Mouse (Mus musculus) ovary, postnatal 36 days (tissue): ENCODE measurements around the gene Gm21958.
A peak's percentile ranks its signal among the peaks of the same experiment; 100 is the strongest.
"Not testable (repeated sequence)": the region's sequence is repeated elsewhere in the genome, so short reads cannot be mapped to it uniquely, and the experiment has no call there.

Experiments
- DNase-seq: peaks from one replicate; pipeline ENCODE4 v3.0.0; 2022; ENCODE audit warnings: low spot score, mixed read lengths

The Gm21958 gene

DNA sequence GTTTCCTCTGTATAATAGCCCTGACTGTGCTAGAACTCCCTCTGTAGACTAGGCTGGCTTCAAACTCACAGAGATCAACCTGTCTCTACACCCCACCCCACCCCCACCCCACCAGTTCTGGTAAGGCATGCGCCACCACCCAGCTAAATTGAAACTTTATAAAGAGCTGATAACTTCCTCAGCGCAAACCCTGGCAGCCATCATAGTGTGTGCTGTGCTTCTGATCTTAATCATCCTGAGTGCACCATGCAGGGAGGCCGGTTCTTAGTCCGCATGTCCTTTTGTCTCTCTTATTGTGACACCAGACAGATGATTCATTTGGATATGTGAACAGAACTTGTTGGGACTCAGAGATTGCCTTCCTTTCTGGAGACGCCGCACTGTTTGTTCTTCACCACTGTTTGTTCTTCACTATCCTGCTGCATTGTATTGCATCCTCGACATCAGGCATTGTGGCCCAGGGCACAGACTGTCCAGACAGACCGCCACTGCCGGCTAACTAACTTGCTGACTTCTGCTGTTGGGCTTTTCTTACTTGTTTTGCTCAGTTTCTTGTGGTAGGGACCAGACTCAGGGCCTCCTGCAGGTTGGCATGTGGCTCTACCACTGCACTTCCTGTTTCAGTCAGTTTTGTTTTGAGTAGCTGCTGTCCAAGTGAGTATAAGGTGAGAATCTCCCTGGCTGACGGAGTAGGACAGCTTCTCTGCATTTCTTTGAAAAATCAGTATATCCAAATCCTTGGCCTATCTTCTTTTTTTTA is 9.8 kb upstream of the Gm21958 start:
- DNase-seq: no peak

DNA sequence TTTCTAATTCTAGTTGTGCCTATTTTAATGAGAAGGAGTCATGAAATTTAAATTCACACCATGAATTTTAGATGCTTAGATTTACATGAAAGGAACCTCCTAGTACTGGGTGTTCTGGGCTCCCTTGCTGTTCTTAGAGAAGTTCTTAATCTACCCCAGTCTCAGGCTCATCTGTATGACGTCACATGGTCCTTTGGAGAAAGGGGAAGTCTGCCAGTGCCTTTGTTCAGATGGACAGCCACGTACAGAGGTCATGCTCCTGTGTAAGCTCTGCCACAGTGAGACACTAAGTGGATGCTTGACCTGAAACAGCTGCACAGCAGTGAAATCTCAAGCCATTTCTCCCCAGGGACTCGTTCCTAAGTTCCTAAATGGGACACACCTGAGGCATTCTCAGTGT is 4.8 kb upstream of the Gm21958 start:
- no peak for DNase-seq

DNA sequence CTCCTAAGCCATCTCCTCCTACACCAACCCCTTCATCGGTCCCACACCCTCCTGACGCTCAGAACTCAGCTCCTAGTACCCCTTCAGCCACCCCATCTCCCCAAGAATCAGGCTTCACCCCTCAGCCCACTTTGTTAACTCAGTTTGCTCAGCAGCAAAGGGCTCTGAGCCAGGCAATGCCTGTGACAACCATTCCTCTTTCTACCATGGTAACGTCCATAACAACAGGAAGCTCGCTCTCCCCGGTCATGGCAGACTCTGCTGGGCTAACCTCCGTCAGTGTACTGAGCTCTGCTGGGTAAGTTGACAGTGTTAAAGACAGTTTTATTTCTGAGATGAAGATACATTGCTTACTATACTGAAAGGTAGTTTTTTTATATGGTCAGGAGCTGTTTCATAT is 3.2 kb upstream of the Gm21958 start:
- no peak for DNase-seq

DNA sequence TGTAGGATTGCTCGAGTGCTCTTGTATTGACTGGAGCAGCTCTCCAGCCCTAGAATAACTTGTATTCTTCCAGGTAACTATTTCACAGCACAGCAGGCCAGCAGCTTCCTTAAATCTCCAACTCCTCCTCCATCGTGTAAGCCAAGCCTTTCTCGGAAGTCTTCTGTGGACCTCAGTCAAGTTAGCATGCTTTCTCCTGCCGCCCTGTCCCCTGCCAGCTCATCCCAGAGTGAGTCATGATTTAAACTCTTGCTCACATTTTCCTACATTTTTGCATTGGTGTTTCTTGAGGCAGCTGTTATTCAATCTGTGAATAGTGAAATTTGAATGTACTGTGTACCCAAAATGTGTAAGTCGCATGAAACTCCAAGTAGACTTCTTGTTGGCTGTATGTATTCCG is 1.3 kb upstream of the Gm21958 start:
- DNase-seq: no peak

DNA sequence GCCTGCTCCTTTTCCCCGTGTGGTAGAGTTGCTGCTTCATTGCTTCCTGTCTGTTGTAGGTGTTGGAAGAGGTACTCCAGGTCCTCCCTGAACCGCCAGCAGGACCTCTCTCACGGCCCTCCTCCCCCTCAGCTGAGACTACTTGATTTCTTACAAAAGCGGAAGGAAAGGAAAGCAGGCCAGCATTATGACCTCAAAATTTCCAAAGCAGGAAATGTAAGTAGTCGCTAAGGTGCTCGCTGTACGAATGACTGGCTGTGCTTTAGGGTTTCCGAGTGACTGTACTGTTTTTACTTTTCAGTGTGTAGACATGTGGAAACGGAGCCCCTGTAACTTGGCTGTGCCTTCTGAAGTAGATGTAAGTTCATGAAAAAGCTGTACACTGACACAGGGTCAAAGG is 5.2 kb downstream of the Gm21958 start:
- no peak for DNase-seq

DNA sequence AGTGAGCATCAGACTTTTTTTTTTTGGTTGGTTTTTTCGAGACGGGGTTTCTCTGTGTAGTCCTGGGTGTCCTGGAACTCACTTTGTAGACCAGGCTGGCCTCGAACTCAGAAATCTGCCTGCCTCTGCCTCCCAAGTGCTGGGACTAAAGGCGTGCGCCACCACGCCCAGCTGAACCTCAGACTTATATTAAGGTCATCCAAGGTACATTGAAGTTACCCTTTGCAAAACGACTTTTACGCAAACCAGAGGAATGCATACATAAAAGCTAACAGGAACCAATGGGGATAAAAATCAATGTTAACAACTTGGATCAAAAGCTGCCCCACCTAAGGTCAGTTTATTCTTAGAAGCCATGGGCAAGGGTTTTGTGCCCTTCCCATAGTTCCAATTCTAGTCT is 10.0 kb downstream of the Gm21958 start:
- DNase-seq: not testable (repeated sequence)

DNA sequence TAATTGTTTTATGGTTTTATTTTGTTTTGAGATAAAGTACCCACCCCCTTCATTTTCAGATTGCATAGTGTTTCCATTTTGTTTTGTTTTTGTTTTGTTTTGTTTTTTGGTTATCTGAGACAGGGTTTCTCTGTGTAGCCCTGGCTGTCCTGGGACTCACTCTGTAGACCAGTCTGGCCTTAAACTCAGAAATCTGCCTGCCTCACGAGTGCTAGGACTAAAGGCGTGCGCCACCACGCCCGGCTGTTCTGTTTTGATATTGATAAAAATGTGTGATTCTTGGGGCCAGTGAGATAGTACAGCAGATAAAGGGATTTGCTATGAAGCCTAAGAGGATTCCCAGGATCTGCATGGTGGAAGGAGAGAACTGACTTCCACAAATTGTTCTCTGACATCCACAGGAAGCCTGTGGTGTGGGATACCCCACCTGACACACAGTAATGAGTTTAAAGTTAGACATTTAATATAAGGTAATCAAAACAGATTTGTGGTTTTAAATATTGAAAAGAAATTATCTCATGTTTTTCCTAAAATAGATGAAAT is 14.3 kb downstream of the Gm21958 start:
- DNase-seq: no peak

DNA sequence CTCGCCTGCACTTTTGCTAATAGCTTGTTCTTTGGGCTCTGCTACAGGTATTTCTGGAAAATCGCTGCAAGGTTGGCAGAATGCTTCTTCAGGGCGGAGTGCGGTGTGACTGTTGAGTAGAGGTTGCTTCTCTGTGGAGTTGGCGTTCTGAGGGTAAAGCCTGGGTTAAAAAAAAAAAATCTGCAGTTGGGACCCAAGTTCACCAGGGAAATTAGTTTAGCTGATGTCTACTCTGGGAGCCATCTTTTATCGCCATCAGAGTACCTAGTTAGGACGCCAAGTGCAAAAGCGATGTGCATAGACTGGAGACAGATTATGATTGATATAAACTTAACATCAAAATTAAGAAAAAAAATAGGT is 21.1 kb downstream of the Gm21958 start:
- no peak for DNase-seq

DNA sequence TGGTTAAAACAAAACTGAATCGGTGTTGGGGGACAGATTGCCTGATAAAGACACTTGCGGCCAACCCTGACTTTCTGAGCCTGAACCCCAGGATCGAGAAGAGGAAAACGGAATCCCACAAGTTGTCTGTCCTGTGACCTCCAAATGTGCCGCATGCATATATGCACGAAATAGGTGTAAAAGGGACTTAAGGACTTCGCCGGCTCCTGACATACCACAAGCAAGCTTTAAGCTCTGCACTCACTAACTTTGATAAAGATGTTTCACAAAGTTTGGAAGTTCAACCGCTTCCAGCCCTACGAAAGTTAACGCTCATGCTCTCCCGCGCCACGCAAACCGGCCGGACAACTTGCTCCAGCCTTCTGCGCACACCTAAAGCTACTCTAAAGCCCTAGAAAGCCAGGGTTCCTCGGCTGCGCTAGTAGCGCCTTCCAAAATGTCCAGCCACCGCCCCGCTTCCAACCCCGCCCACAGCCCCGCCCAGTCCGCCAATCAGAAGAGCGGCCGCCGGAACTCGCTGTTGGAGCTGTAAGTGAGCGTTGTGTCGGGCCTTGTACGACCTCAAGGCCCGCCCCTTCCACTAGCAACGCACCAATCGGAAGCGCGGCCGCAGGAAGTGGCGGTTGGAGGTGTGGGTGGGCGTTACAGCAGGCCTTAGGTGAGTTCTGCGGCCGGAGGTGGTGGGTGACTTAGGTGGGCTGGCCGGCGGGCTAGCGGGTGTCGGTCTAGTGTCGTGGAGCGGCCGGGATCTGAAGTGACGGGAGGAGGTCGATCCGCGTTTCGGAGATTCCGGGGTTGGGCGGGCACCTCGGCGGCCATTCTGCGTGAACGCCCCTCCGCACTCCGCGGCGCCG is 21.7 kb downstream of the Gm21958 start, which contains the start of gene Supt20:
Gene Supt20 (plus strand): TSS at position 606 of the 854 bp plus-strand sequence.
- peak; percentile 90 for DNase-seq

DNA sequence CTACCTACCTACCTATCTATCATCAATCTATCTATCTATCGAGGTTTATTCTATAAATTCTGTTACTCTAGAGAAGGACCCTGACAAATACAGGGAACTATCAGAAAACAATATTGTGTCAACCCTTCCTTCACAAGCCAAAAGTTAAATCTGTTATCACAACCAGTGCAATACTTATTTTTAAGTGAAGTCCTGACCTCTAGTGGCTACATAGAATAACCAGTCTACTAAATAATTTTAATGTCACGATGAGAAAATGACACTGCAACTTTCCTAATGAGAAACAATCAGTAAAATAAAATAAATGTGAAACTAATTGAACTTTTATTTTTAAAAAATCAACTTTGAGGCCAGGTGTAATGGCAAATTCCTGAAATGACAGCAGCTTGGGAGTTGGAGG is 25.1 kb downstream of the Gm21958 start:
- DNase-seq: no peak

DNA sequence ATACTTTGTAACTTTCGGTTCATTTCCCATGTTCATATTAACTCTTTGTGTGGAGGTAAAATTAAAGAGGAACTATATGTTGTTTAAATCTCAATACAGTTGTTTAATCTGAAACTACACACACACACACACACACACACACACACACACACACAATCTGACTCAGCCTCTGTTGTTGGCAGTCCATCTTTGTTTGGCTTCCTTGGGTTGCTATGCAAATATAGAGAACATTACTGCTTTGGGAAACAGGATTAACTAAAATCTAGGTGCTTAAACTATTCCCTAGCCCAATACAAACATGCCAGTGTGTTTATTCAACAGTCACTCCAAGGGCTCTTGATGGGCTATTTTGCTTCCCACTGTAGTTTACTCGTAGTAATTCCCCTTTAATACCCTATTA is 26.9 kb downstream of the Gm21958 start:
- no peak for DNase-seq

DNA sequence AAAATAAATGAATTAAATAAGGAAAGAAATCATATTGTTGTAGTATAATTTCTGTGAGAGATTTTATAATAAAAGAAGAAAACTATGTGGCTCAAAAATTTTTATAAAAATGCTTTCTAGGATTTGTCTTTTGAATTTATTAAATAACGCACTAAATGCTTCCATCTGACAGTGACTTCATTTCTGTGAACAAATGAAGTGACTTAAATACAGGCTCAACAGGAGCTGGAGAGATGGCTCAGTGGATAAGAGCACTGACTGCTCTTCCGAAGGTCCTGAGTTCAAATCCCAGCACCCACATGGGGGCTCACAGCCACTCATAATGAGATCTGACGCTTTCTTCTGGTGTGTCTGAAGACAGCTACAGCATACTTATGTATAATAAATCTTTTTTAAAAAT is 29.0 kb downstream of the Gm21958 start:
- no peak for DNase-seq

DNA sequence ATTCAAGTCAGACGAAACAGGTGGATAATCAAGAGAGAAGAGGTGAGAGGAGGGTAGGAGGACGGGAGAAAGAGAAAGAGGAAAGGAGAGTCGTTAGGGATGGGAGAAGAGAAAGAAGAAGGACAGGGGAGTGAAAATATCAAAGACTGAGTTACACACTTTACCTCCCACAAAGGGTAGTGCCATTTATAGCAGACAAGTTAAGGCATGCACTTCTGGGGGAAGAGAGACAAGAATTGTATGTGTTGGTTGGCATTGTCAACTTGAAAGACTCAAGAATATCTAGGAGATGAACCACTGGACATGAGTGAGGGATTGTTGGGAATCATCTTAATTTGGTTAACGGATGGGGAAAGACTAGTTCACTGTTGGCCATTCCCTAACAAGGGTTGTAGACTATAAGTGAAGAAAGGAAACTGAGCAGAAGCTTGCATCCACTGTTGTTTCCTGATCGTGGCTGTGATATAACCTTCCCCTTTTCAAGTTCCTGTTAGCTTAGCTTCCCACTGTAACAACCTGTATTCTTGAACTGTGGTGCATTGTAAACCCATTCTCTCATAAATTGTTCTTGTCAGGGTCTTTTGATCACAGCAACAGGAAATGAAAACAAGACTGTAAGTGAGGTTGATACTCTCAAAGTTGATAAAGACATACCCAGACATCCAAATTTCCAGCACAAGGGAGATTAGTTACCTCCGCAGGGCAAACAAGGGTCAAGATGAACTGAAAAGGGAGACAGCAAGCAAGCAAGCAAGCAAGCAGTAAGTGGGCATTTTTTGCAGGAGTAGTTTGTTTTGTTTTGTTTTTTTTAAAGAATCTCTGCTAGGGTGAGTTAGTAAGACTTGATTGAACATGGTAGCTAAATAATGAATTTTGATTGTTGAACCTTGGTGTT is 32.6 kb downstream of the Gm21958 start:
- no peak for DNase-seq

DNA sequence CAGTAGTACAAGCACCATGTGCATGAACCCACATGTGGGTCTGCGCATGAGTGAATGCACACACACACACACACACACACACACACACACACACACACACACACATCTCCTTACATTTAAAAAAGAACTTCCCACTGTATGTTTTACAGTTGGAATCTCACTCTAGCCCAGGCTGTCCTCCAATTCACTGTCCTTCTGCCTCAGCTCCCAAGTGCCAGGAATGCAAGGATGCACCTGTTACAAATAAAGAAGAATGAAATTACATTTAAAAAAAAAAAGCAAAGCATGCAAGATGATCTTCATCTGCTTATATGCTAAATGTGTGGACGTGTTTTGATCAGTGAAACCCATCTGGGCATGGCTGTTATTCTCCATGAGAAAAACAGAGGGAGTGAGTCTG is 37.3 kb downstream of the Gm21958 start:
- DNase-seq: no peak

DNA sequence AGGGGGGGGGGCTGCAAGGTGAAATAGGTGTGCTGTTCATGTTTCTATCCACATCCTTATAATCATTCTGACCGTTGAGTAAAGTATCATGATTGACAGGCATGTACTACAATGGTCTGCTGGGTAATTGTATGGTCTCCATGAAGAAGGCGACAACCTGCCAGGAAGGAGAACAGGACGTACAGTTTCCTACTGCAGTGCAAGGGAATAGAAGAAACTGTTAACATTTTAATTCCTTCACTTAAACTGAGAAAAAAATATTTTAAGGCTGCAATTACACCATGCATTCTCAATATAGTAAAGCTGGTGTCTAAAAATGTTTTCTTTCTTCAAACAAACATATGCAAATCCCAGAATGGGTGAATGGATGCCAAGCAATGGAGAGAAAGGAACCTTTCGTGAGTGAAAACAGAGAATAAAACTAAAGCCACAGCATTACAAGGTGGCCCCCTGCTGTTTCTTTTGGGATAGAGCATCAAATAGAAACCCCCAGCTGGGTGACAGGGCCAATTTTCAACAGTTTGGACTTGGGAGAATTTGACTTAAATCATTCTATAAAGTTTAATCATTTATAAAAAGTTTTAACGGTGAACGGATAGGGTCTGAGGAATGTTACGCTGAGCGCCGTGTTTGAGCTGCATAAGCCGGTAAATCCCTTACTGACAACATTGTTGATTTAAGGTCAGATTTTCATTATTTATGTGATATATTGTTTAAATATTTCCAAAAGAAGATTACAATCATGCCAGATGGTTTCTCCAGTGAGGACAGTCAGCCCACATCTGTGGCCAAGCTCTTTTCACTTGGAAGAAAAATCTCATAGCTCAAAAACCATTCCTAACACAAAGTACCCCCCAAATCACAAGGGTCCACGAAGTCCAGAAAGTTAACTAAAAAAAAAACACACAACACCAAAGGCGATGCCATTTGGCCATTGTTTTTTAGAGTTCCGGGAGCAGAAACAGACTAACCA is 41.3 kb downstream of the Gm21958 start:
- DNase-seq: peak; percentile 6

DNA sequence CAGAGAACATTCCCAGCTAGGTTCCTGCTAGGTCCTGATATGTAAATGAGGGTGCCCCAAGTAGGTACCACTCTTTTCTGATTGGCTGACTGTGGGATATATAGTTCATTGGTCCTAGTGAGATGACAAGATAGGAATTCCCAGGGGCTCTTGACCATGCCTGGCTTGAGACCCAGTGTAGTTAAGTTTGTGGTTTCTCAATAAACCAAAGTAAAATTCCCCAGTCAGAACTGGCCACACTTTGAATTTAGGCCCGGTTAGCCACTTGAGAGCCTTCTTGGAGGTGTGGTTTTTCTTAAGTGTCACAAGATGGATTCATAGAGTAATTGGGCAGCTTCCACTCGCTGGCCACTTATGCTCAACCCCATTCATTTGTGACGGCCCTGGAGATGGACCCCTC is 42.0 kb downstream of the Gm21958 start:
- DNase-seq: no peak

DNA sequence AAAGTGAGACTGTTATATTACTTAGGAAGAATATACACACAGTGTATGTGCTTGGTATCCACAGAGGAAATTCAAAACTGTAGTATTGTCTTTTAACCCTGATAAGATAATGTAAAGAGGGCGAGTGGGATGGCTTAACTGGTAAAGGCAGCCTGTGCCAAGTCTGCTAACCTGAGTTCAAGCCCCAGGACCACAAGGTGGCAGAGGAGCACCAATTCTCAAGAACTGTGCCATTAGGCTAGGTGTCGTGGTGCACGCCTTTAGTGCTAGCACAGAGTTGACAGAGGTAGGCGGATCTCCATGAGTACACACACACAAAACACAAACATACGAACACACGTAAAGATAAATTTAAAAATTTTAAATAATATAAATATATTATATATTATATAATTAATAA is 44.6 kb downstream of the Gm21958 start:
- DNase-seq: no peak

DNA sequence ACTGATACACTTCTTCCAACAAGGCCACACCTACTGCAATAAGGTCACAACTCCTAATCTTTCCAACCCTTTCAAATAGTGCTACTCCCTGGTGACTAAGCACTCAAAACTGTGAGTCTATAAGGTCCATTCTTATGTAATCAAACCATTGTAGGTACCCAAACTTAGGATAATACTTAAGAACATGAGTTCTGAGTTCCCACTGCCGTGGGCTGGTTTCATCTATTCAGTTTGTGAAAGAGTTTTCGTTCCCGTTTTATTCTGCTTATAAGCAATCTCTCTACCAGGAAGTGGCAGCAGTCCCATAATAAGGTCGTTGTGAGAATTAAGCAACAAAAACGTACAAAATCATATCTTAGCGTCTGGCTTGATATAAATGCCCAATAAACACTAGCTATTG is 45.4 kb downstream of the Gm21958 start:
- no peak for DNase-seq

DNA sequence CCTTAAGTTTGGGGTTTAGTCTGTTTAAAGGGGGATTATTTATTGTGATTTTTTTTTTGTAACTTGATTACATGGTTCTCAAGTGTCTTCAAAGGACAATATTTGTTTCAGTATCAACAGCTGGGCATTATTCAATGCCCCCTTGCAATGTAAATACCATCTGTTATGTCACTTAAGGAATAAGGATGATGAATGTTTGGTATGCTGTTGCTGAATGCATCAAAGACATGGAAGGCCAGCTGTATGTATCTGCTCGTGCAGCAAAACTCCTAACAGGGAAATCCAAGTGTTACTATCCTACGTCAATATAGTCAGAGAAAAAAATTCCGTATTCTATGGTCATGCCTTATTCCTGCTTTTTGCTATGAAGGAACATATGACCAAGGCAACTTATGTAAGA is 46.0 kb downstream of the Gm21958 start:
- DNase-seq: no peak
